Mouse (Mus musculus) cerebellum, adult 2 months (tissue): ENCODE measurements around the gene Cinp. TPM values are rescaled to one million over a fixed set of nuclear protein-coding genes. Genes with fewer than 3 reads are reported as not detected.
A peak's percentile ranks its signal among the peaks of the same experiment; 100 is the strongest.

Experiments used
- DNase-seq, 2 experiments: peaks; one replicate each; pipeline ENCODE4 v3.0.0; 2021
- H3K27ac ChIP-seq: fragments of 200-500 bp; 2 replicates; pipeline ENCODE4 v1.5.1; 2012; ENCODE audit warnings: low read length, control low read depth, inconsistent platforms; ENCODE audit not compliant: insufficient read depth
- H3K27me3 ChIP-seq: fragments of 200-500 bp; 2 replicates; pipeline ENCODE4 v1.6.1; 2012; ENCODE audit warnings: inconsistent platforms, mild to moderate bottlenecking, low read length, moderate library complexity; ENCODE audit not compliant: control insufficient read depth, insufficient read depth
- H3K4me1 ChIP-seq: fragments of 200-500 bp; 2 replicates; pipeline ENCODE4 v1.6.1; 2011; ENCODE audit warnings: low read length; ENCODE audit not compliant: control insufficient read depth, insufficient read depth
- H3K4me3 ChIP-seq: fragments of 200-500 bp; replicated peaks from 2 replicates; pipeline ENCODE3; 2011; ENCODE audit warnings: mild to moderate bottlenecking, low read depth, low read length, control low read depth; ENCODE audit not compliant: insufficient read depth
- CTCF ChIP-seq: fragments of 200-500 bp; IDR thresholded peaks from 2 replicates; pipeline ENCODE4 v1.5.1; 2011; ENCODE audit warnings: low read depth, mild to moderate bottlenecking, control low read depth, low read length, moderate library complexity, borderline replicate concordance; ENCODE audit not compliant: insufficient read depth
- POLR2A ChIP-seq: fragments of 200-500 bp; IDR thresholded peaks from 2 replicates; pipeline ENCODE4 v1.6.1; 2011; ENCODE audit warnings: low read length, control low read depth, borderline replicate concordance; ENCODE audit not compliant: insufficient read depth
- WGBS: fragments of 180-500 bp; shearing (Covaris S2); methylation state at CpG from one replicate; pipeline ENCODE4 v1.1.7; 2018; 5-methylcytosine and 5-hydroxymethylcytosine counted together
- polyA plus RNA-seq: library from polyadenylated mRNA; depleted of rRNA; stranded (reverse); fragments of >200 nt; gene quantifications from 2 replicates; pipeline ENCODE4 v1.2.3, GENCODE M21; 2012

Gene Cinp
- polyA plus RNA-seq, 1 experiment: 65.7 TPM

- Histone ChIP-seq H3K4me3 (peak overlapping the region; percentile 73), H3K27ac (no peak overlapping the region), H3K4me1 (no peaks in the 10 kb centered on the region; the same call in 1 of the 2 replicates), H3K27me3 (no peaks in the 10 kb centered on the region)
- TF ChIP-seq CTCF: no peak
- no peak for TF ChIP-seq POLR2A
- DNase-seq: peak; percentile 85 to 88
- WGBS: 4% methylated on average over 36 of the region's 36 CpGs
Measured at GRCm38 (mm10) chr12:110845131-110845880, 43.6 kb downstream of the Cinp start.

GRCm38 (mm10) chr12:110844227-110845130, 44.5 kb downstream of the Cinp start:
- H3K27me3 ChIP-seq: no peaks in the 10 kb centered on the region
- no peak overlapping the region for H3K27ac ChIP-seq
- WGBS: 5% methylated on average over 42 of the region's 42 CpGs
- no peak for TF ChIP-seq CTCF
- no peak for TF ChIP-seq POLR2A
- DNase-seq: peak; percentile 25 to 40
- H3K4me3 ChIP-seq: peak overlapping the region; percentile 73
- H3K4me1 ChIP-seq: no peaks in the 10 kb centered on the region; the same call in 1 of the 2 replicates

DNA sequence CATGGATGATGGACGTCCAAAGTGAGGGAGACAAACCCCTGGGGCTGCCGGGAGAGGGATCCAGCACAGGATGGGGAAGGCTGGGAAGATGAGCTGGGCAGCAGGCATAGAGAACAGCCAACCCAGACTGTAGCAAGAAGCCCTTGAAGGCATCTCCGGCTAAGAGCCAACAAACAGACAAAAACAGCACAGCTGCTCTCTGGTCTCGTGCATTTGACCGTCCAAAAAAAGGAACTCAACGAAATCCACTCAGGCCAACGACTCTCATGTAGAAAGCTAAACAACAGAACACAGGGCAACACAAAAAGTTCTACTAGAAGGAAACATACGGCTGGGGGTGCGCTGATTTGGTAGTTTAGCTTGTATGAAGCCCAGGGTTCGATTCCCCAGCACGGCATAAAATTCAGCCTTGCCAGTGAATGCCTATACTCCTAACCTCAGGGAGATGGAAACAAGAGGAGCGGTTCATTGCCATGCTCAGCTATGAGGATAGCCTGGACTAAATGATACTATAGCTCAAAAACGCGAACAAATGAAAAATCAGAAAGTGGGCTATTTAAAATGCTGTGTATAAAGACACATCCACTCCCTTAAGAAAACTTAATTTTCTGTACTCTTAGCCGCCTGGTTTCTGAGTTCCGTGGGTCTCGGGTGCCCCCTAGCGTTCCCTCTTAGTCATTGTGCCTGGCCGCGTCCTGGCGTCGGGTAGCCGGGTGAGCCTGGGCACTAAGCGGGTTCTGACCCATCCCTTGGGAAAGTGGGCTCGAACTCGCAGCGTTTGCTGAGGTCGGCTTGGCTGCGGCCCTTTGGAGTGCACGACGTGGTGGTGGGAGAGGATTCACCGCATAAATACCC, 45.5 kb downstream of the Cinp start:
- TF ChIP-seq POLR2A (no peak), CTCF (peak; percentile 95)
- peak; percentile 78 to 89 for DNase-seq
- H3K4me1 ChIP-seq: no peaks in the 10 kb centered on the region; the same call in 1 of the 2 replicates
- no peak overlapping the region for H3K27ac ChIP-seq
- WGBS: 13% methylated on average over 32 of the region's 32 CpGs
- H3K27me3 ChIP-seq: no peaks in the 10 kb centered on the region
- H3K4me3 ChIP-seq: peak overlapping the region; percentile 51

DNA sequence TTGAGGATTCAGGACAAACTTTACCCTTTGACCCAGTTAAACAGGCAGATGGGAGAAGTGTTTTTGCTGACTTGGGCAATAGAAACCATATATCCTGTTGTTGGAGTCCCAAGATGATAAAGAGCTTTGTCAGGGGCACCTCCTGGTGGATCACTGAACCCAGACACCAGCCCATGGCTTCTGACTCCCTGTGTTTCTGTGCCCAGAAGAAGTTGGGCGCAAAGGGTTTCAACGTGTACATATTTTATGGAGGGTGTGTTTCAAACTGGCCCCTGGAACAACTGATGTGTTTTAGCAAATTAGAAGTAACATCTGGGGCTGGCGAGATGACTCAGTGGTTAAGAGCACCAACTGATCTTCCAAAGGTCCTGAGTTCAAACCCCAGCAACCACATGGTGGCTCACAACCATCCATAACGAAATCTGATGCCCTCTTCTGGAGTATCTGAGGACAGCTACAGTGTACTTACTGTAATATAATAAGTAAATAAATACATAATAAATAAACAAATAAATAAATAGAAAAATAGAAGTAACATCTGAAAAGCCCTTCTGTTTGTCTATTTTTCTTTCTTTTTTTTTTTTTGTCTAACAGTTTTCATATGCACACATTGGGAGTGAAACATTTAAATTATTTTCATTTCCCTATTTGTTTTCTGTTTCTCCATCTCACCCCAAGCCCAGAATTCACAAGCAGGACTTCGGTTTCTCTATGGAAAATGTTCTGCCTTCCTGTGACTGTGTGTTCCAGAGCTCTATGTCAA, 47.0 kb downstream of the Cinp start:
- WGBS: 73% methylated on average over 5 of the region's 5 CpGs
- no peaks in the 10 kb centered on the region for H3K27me3 ChIP-seq
- DNase-seq: no peak
- no peak overlapping the region for H3K27ac ChIP-seq
- no peaks in the 10 kb centered on the region; the same call in 1 of the 2 replicates for H3K4me1 ChIP-seq
- TF ChIP-seq POLR2A: no peak
- TF ChIP-seq CTCF: no peak
- H3K4me3 ChIP-seq: no peak overlapping the region

GRCm38 (mm10) chr12:110840348-110841198, 48.4 kb downstream of the Cinp start, which contains the start of gene Mok:
TSS of gene Mok (minus strand) at chr12:110840939.
- Histone ChIP-seq H3K4me3 (peak within 1 kb of the TSS; percentile 83), H3K27me3 (no peaks in the 10 kb centered on the region), H3K27ac (no peak within 1 kb of the TSS), H3K4me1 (no peaks in the 10 kb centered on the region)
- TF ChIP-seq POLR2A: peak; percentile 92; the same call in 1 of the 2 replicates
- no peak for TF ChIP-seq CTCF
- DNase-seq: peak; percentile 93 to 98
- WGBS: under 1% methylated on average over 71 of the region's 71 CpGs

DNA sequence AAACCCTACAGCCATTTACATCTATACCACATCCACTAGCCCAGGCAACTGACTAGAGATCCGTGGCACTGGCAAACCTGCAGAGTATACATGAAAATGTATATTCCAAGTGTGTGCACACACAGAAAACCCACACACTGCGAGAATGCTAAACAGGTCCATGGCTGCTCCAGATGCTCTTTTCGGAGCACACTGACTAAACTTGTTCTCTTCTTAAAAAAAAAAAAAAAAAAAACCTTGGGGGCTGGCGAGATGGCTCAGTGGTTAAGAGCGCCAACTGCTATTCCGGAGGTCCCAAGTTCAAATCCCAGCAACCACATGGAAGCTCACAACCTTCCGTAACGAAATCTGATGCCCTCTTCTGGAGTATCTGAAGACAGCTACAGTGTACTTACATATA, 51.1 kb downstream of the Cinp start:
- 87% methylated on average over 8 of the region's 8 CpGs for WGBS
- Histone ChIP-seq H3K4me1 (no peaks in the 10 kb centered on the region), H3K4me3 (no peak overlapping the region), H3K27me3 (no peaks in the 10 kb centered on the region), H3K27ac (no peak overlapping the region)
- TF ChIP-seq CTCF (no peak), POLR2A (no peak)
- no peak for DNase-seq
